Mouse (Mus musculus): ENCODE data around the gene Pla2g3. TPM values are rescaled to one million over a fixed set of nuclear protein-coding genes. Genes with fewer than 3 reads are reported as not detected.

The Pla2g3 gene
- total RNA-seq, 2 experiments from 2014 or later, result 2.1 to 2.3 TPM

- Histone ChIP-seq H3K4me3 (peak overlapping the region; percentile 77; the same call in 1 of the 2 replicates), H3K27ac (no peak overlapping the region; the same call in 1 of the 2 replicates)
- TF ChIP-seq CTCF (conservative IDR thresholded peaks at IDR 0.05), result no peak
- no peak for DNase-seq (ENCODE audit: low spot score in 2 of 2)
These were observed 14.5 kb downstream of the Pla2g3 start for GRCm38 (mm10) chr11:3502459-3503072.

DNA sequence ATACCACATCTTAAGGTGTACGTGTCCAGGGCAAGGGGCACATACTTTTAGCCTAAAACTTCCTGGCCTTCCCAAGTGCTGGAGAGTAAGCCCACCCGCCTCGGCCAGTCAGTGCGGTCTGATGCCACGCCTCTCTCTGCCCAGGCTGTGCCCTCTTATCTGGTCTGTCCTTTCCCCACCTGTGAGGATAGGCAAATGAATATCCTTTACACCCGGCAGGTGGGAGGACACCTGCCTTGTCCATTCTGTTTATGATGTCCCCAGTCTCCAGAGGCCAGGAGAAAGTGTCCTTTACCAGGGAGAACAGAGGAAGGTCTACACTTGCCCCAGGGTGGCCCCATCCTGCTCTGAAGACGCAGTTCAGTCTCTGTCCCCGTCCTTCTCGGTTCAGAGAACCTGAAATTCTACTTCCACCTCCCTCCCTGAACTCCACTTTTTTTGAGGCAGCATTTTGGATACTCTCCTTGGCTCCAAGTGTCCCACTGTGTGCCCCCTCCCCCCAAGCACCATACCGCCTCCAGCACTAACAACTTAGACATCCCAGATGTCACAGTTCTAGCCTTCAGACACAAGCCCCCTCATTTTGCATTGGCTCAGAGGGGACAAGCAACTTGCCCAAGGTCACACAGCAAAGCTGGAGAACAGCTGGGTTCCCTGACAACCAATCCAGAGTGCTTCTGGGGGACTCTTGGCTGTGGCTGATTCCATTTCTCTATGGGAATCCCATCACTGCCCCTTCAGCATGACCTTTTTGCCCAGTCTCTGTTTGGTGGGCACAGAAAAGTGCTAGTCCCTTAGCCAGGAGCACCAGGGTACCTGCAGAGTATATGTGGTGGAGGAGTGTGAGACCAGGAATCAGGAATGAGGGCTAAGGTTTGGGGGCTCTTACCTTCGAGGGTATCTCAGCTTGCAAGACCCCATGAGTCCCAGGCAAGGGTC is 15.9 kb downstream of the Pla2g3 start:
- no peak for TF ChIP-seq CTCF (conservative IDR thresholded peaks at IDR 0.05)
- Histone ChIP-seq H3K4me3 (peak overlapping the region; percentile 77), H3K27ac (peak overlapping the region; percentile 98)
- no peak for DNase-seq (ENCODE audit: low spot score in 2 of 2)

- no peak overlapping the region for H3K4me3 ChIP-seq
- H3K27ac ChIP-seq, result no peak overlapping the region; the same call in 1 of the 2 replicates
- TF ChIP-seq CTCF (conservative IDR thresholded peaks at IDR 0.05), result no peak
- no peak for DNase-seq (ENCODE audit: low spot score in 2 of 2)
These were observed 20.1 kb downstream of the Pla2g3 start for GRCm38 (mm10) chr11:3508226-3508625.

DNA sequence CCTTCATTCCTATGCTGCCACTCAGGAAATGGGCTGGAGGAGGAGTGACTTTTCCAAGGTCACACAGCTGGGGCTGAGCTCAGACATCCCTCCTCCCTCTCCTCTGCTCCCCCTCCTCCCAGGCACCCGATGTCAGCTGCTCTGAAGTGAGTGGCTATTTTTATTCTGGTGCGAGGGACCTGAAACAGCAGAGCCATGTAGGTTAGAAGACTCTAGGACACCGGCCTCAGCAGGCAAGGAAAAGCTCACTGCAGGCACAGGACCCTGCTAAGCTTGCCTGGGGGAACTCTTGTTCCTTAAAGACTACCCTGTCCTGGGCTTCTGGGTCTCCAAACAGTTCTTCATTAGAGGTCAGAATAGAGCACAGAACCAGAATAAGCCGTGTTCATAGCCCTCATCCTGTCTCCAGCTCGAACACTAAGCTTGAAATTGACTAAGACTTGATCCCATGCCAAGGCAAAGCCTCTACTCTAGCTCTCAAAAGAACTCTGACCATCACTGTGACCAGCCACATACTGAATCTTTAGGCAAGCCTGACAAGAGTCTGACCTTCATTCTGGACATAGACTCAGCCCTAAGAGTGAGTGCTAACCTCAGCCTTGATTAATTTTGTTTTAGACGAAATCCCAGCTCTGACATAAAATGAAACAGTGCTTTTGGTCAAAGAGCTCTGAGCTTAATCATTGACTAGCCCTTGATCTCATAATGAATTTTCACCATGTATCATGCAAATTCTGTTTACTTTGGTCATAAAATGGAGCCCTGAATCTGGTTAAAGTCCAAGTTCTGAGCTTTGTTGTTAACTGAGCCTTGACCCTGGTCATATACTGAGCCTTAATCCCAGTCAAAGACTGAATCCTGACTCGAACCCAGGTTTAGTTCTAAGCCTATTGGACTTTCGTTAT is 21.3 kb downstream of the Pla2g3 start:
- Histone ChIP-seq H3K27ac (no peak overlapping the region), H3K4me3 (no peak overlapping the region)
- DNase-seq (ENCODE audit: low spot score in 2 of 2), result no peak
- TF ChIP-seq CTCF (conservative IDR thresholded peaks at IDR 0.05), result no peak

GRCm38 (mm10) chr11:3510321-3510720 is 22.2 kb downstream of the Pla2g3 start:
- H3K27ac ChIP-seq, result no peak overlapping the region
- no peak overlapping the region for H3K4me3 ChIP-seq
- DNase-seq (ENCODE audit: low spot score in 2 of 2), result no peak
- no peak for TF ChIP-seq CTCF (conservative IDR thresholded peaks at IDR 0.05)

GRCm38 (mm10) chr11:3513291-3513690 is 25.2 kb downstream of the Pla2g3 start:
- 0 out of 2 replicates have a peak, but pooled peaks have one; percentile 8 for TF ChIP-seq CTCF (conservative IDR thresholded peaks at IDR 0.05)
- H3K27ac ChIP-seq, result peak overlapping the region; percentile 96; the same call in 1 of the 2 replicates
- DNase-seq (ENCODE audit: low spot score in 2 of 2), result no peak
- H3K4me3 ChIP-seq, result no peak overlapping the region

GRCm38 (mm10) chr11:3514529-3515054 is 26.5 kb downstream of the Pla2g3 start, which contains the start of gene Selenom:
Selenom (plus strand) TSS chr11:3514684.
- TF ChIP-seq CTCF (conservative IDR thresholded peaks at IDR 0.05), result peak; percentile 97
- DNase-seq (ENCODE audit: low spot score in 2 of 2), result peak; percentile 92 to 94
- Histone ChIP-seq H3K4me3 (peak within 1 kb of the TSS; percentile 88), H3K27ac (peak within 1 kb of the TSS; percentile 96)

DNA sequence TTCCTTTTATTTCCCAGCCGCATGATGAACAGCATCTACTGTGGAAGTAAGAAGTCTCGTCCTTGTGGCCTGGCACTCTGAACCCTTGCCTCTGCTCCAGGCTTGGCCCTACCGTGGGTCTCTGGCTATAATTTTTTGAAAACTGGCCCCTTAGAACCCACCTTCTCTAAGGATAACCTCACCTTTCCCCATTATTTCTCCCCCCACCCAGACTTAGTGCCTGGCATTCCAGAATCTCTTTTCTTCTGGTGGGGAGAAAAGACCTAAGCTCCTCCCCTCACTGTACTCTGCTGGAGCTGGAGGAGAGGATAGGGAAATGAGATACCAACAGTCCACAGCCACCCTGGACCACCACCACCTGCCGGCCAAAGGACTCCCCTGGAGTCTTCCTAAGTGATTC is 27.1 kb downstream of the Pla2g3 start:
- DNase-seq (ENCODE audit: low spot score in 2 of 2), result no peak
- Histone ChIP-seq H3K27ac (peak overlapping the region; percentile 96), H3K4me3 (peak overlapping the region; percentile 88)
- no peak for TF ChIP-seq CTCF (conservative IDR thresholded peaks at IDR 0.05)

DNA sequence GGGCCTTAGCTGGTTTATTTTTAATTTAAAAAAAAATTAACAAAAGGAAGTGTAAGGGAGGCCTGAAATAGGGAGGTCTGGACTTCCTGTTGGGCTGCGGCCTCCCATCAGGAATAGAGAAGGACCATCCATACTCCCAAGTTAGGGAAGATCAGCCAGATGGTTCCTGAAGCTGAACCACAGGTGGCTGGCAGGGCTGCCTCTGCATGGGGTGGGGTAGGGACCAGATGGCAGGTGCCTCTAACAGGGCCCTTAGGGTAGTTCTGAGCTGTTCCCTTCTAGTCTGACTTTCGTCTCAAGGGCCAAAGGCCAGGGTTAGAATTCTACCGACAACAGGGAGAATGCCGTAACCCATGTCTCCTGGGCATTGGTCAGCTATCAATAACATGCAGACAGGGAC is 27.6 kb downstream of the Pla2g3 start:
- H3K27ac ChIP-seq, result peak overlapping the region; percentile 96
- TF ChIP-seq CTCF (conservative IDR thresholded peaks at IDR 0.05), result no peak
- DNase-seq (ENCODE audit: low spot score in 2 of 2), result no peak
- H3K4me3 ChIP-seq, result peak overlapping the region; percentile 88

DNA sequence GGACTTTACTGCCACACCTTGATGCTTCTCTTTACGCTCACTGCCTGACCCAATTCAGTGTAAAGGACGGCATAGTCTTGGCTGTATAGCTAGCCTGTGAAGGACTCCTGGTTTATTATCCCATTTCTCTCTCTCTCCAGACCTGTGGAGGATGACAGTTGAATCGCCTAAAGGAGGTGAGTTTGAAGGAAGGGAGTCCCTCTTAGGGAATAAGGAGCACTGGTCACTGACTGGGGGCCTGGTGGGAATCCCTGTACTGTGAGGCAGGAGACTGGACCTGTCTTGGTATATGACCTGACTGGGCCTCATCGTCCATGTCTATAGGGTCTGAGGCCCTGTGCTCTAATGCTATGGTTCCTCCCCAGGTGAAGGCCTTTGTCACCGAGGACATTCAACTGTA is 28.0 kb downstream of the Pla2g3 start:
- Histone ChIP-seq H3K27ac (peak overlapping the region; percentile 96), H3K4me3 (peak overlapping the region; percentile 88)
- DNase-seq (ENCODE audit: low spot score in 2 of 2), result no peak
- no peak for TF ChIP-seq CTCF (conservative IDR thresholded peaks at IDR 0.05)

DNA sequence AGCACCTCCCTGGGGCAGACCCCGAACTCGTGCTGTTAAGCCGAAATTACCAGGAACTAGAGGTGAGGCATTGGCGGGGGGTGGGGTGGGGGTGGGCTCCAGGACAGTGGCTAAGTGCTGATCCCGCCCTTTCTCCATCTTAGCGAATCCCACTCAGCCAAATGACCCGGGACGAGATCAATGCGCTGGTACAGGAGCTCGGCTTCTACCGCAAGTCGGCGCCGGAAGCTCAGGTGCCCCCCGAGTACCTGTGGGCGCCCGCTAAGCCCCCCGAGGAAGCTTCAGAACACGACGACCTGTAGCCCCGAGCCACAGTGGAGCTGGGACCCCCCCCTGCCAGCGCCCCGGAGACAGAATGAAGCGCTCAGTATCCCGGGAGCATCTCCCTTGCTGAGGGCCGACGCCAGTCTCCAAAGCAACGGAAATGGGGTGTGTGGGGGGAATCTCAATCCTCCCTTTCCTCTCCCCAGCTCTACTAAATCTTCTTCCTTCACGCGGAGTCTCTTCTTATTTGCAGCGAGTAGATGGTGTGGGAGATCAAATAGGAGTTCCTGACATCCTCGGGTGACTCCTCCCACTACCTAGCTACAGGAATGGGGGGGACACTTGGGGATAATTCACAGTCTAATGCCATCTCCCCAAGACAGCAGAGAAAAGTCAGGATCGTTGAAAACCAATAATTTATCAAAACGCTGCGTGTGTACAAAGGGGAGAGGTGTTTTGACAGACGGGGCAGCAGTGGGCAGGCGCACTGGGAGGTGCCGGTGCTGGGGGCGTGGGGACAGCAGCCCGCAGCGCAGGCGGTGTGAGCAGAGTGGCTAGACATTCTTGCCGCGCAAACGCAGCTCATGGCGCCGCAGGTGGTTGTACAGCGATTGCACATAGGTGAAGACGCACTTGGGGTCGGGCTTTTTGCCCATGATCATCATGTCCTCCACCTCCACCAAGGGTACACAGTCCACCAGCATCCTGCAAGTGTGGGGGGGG is 29.1 kb downstream of the Pla2g3 start:
- Histone ChIP-seq H3K27ac (no peak overlapping the region), H3K4me3 (peak overlapping the region; percentile 88)
- no peak for TF ChIP-seq CTCF (conservative IDR thresholded peaks at IDR 0.05)
- DNase-seq (ENCODE audit: low spot score in 2 of 2), result no peak

Measured in layer of hippocampus, adult 2 months (tissue).